Mouse (Mus musculus) bone marrow, adult 2 months (tissue): ENCODE results near the gene Tbx4.

Experiments used
- CTCF ChIP-seq: fragments of 200-500 bp; IDR thresholded peaks from 2 replicates; pipeline ENCODE4 v1.5.1; 2011; ENCODE audit warnings: low read length, control low read depth; ENCODE audit not compliant: control insufficient read depth, insufficient read depth
- POLR2A ChIP-seq: fragments of 200-500 bp; IDR thresholded peaks from 2 replicates; pipeline ENCODE4 v1.6.1; 2011; ENCODE audit warnings: low read depth, mild to moderate bottlenecking, control low read depth, low read length, borderline replicate concordance; ENCODE audit not compliant: control insufficient read depth

- TF ChIP-seq CTCF (no peak), POLR2A (no peak)
Observed at GRCm38 (mm10) chr11:85889730-85890562, 3.7 kb downstream of the Tbx4 start.
